Mouse (Mus musculus): ENCODE data around the gene Tns1. TPM values are rescaled to one million over a fixed set of nuclear protein-coding genes. Genes with fewer than 3 reads are reported as not detected.
A peak's percentile ranks its signal among the peaks of the same experiment; 100 is the strongest.

Gene Tns1
- total and polyA plus RNA-seq, 3 experiments, result 365 to 748 (median 629) TPM

- Histone ChIP-seq H3K27ac (peak overlapping the region; percentile 62), H3K79me2 (replicated peaks; ENCODE audit: control insufficient read depth, insufficient read depth, low read length) (peaks cover 4% of the 10 kb centered on the region), H3K36me3 (ENCODE audit: control insufficient read depth, insufficient read depth, low read length) (peaks cover 41% of the 10 kb centered on the region), H3K27me3 (ENCODE audit: control insufficient read depth, insufficient read depth, low read length) (no peaks in the 10 kb centered on the region), H3K4me3 (no peak overlapping the region), H3K4me1 (ENCODE audit: control insufficient read depth, insufficient read depth, low read length) (peaks cover 72% of the 10 kb centered on the region), H3K9ac (ENCODE audit: low read depth, low read length) (no peak overlapping the region)
- 41% methylated on average over 2 of the region's 2 CpGs for WGBS
- intact Hi-C loops (cut with DNase I), result no loop called here
- DNase-seq, result peak in 1 of 2 experiments; percentile 8
- TF ChIP-seq POLR2A (IDR thresholded peaks at IDR 0.05; ENCODE audit: insufficient read depth, low read depth, low read length) (no peak), EP300 (IDR thresholded peaks at IDR 0.05; ENCODE audit: insufficient read depth, low read depth, low read length) (no peak), CTCF (IDR thresholded peaks at IDR 0.05) (no peak)
These were observed 120.5 kb downstream of the Tns1 start for GRCm38 (mm10) chr1:74003723-74004122.

DNA sequence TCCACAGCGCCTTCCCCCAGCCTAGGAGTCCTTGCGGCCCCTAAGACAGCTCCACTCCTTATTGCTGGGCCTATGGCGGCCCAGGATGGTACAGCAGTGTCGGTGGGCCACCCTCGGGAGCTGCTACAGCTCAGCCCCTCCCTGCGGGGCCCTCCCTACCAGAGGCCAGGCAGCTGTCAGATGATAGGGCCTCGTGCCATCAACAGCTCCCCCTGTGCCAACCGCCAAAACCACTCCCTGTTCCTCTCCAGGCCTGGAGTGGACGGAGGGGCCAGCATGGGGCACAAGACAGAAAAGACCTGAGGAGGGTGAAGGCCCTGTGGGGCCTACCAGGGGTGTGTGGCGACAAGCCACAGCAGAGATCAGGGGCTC, 122.8 kb downstream of the Tns1 start:
- H3K27me3 ChIP-seq (ENCODE audit: control insufficient read depth, insufficient read depth, low read length), result no peaks in the 10 kb centered on the region
- H3K4me3 ChIP-seq, result peak overlapping the region; percentile 33
- peak overlapping the region; percentile 65 for H3K9ac ChIP-seq (ENCODE audit: low read depth, low read length)
- peak; percentile 75 to 83 for DNase-seq
- peaks cover 54% of the 10 kb centered on the region for H3K36me3 ChIP-seq (ENCODE audit: control insufficient read depth, insufficient read depth, low read length)
- 33% methylated on average over 10 of the region's 10 CpGs for WGBS
- peak overlapping the region; percentile 96 for H3K27ac ChIP-seq
- H3K4me1 ChIP-seq (ENCODE audit: control insufficient read depth, insufficient read depth, low read length), result peaks cover 67% of the 10 kb centered on the region
- 0 out of 2 replicates have a peak, but pooled peaks cover 2% of the 10 kb centered on the region for H3K79me2 ChIP-seq (replicated peaks; ENCODE audit: control insufficient read depth, insufficient read depth, low read length)
- intact Hi-C loops (cut with DNase I), result loop anchor here (2.0 kb wide), 1 partner anchor 25 kb away; no protein-coding TSS in a partner anchor
- TF ChIP-seq POLR2A (IDR thresholded peaks at IDR 0.05; ENCODE audit: insufficient read depth, low read depth, low read length), result 0 out of 2 replicates have a peak, but pooled peaks have one; percentile 38
- 0 out of 2 replicates have a peak, but pooled peaks have one; percentile 38 for TF ChIP-seq EP300 (IDR thresholded peaks at IDR 0.05; ENCODE audit: insufficient read depth, low read depth, low read length)
- TF ChIP-seq CTCF (IDR thresholded peaks at IDR 0.05), result no peak; the same call in 1 of the 2 replicates

GRCm38 (mm10) chr1:74000810-74001448, 123.3 kb downstream of the Tns1 start:
- no peak for TF ChIP-seq EP300 (IDR thresholded peaks at IDR 0.05; ENCODE audit: insufficient read depth, low read depth, low read length)
- TF ChIP-seq POLR2A (IDR thresholded peaks at IDR 0.05; ENCODE audit: insufficient read depth, low read depth, low read length), result no peak
- TF ChIP-seq CTCF (IDR thresholded peaks at IDR 0.05), result no peak
- Histone ChIP-seq H3K4me1 (ENCODE audit: control insufficient read depth, insufficient read depth, low read length) (peaks cover 69% of the 10 kb centered on the region), H3K4me3 (peak overlapping the region; percentile 33), H3K27ac (peak overlapping the region; percentile 96), H3K9ac (ENCODE audit: low read depth, low read length) (peak overlapping the region; percentile 65), H3K27me3 (ENCODE audit: control insufficient read depth, insufficient read depth, low read length) (no peaks in the 10 kb centered on the region), H3K36me3 (ENCODE audit: control insufficient read depth, insufficient read depth, low read length) (peaks cover 57% of the 10 kb centered on the region), H3K79me2 (replicated peaks; ENCODE audit: control insufficient read depth, insufficient read depth, low read length) (0 out of 2 replicates have a peak, but pooled peaks cover 2% of the 10 kb centered on the region)
- DNase-seq, result peak in 1 of 2 experiments; percentile 4
- intact Hi-C loops (cut with DNase I), result loop anchor here (1.0 to 2.0 kb wide), 2 partner anchors 26 to 30 kb away; no protein-coding TSS in a partner anchor
- WGBS, result 62% methylated on average over 2 of the region's 2 CpGs

- WGBS, result 10% methylated on average over 5 of the region's 5 CpGs
- Histone ChIP-seq H3K36me3 (ENCODE audit: control insufficient read depth, insufficient read depth, low read length) (peaks cover 61% of the 10 kb centered on the region), H3K79me2 (replicated peaks; ENCODE audit: control insufficient read depth, insufficient read depth, low read length) (0 out of 2 replicates have a peak, but pooled peaks cover 2% of the 10 kb centered on the region), H3K9ac (ENCODE audit: low read depth, low read length) (peak overlapping the region; percentile 65), H3K4me3 (peak overlapping the region; percentile 8; the same call in 1 of the 2 replicates), H3K4me1 (ENCODE audit: control insufficient read depth, insufficient read depth, low read length) (peaks cover 68% of the 10 kb centered on the region), H3K27me3 (ENCODE audit: control insufficient read depth, insufficient read depth, low read length) (no peaks in the 10 kb centered on the region), H3K27ac (peak overlapping the region; percentile 96)
- intact Hi-C loops (cut with DNase I), result loop anchor here (1.0 to 2.0 kb wide), 2 partner anchors 27 to 31 kb away; no protein-coding TSS in a partner anchor
- TF ChIP-seq EP300 (IDR thresholded peaks at IDR 0.05; ENCODE audit: insufficient read depth, low read depth, low read length) (peak; percentile 76; the same call in 1 of the 2 replicates), CTCF (IDR thresholded peaks at IDR 0.05) (no peak), POLR2A (IDR thresholded peaks at IDR 0.05; ENCODE audit: insufficient read depth, low read depth, low read length) (peak; percentile 74)
- DNase-seq, result peak; percentile 71 to 81
These were observed 124.0 kb downstream of the Tns1 start for GRCm38 (mm10) chr1:74000191-74000651.

DNA sequence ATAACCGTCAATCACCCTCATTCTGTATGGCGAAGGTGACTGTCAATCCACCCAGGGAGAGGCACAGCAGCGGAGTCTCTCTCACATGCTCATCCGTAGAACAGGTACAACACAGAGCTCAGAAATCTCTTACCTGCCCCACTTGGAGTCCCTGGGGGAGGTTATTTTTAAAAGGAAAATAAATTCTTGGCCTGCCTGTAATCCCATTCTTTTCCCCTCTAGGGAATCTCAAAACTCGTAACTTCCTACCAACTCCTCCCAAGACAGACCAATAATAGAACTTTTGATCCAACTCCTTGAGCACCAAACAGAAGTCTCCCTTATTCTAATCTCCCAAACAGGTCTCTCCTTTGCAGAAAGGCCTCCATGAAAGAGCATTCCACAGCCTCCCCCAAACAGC, 124.7 kb downstream of the Tns1 start:
- Histone ChIP-seq H3K27ac (peak overlapping the region; percentile 96), H3K4me1 (ENCODE audit: control insufficient read depth, insufficient read depth, low read length) (peaks cover 68% of the 10 kb centered on the region), H3K27me3 (ENCODE audit: control insufficient read depth, insufficient read depth, low read length) (no peaks in the 10 kb centered on the region), H3K36me3 (ENCODE audit: control insufficient read depth, insufficient read depth, low read length) (peaks cover 65% of the 10 kb centered on the region), H3K79me2 (replicated peaks; ENCODE audit: control insufficient read depth, insufficient read depth, low read length) (0 out of 2 replicates have a peak, but pooled peaks cover 2% of the 10 kb centered on the region), H3K9ac (ENCODE audit: low read depth, low read length) (peak overlapping the region; percentile 51), H3K4me3 (peak overlapping the region; percentile 8)
- WGBS, result 23% methylated on average over 5 of the region's 5 CpGs
- TF ChIP-seq POLR2A (IDR thresholded peaks at IDR 0.05; ENCODE audit: insufficient read depth, low read depth, low read length) (0 out of 2 replicates have a peak, but pooled peaks have one; percentile 20), EP300 (IDR thresholded peaks at IDR 0.05; ENCODE audit: insufficient read depth, low read depth, low read length) (no peak)
- no peak for DNase-seq
- intact Hi-C loops (cut with DNase I), result loop anchor here (5.0 kb wide), 1 partner anchor 123 kb away; the partner anchor contains the start of gene Tns1

Data from heart, adult 2 months (tissue).